Comparison of ENCODE assay signal across 8 mouse cellular contexts in genomic region chr11:69416509-69416908, GRCm38 (mm10). TPM values are rescaled to one million over a fixed set of nuclear protein-coding genes. Genes with fewer than 3 reads are reported as not detected.
DNase-seq lines count a peak whose midpoint lies in the region; ATAC-seq and TF ChIP-seq lines count a peak whose summit lies in the region.

No protein-coding gene starts in this region.

- H3K36me3 ChIP-seq in lung, embryonic 14.5 days (ENCODE audit: insufficient read depth) = peaks cover 16% of the 10 kb centered on the region
- H3K36me3 ChIP-seq in limb, embryonic 10.5 days = peaks cover 27% of the 10 kb centered on the region

- TF ChIP-seq POLR2A in embryonic fibroblast, embryonic 13.5 days (IDR thresholded peaks at IDR 0.05; ENCODE audit: low read depth, low read length) = no peak
- no peak for TF ChIP-seq POLR2A in olfactory bulb, adult 2 months (IDR thresholded peaks at IDR 0.05; ENCODE audit: insufficient read depth, low read depth, low read length)

- peak overlapping the region; percentile 71 for H3K4me3 ChIP-seq in lung, embryonic 14.5 days (ENCODE audit: low read depth, low read length)
- 0 out of 2 replicates have a peak overlapping the region, but pooled peaks have one; percentile 10 for H3K4me3 ChIP-seq in embryonic fibroblast, embryonic 13.5 days (ENCODE audit: insufficient read depth, low read length)
- H3K4me3 ChIP-seq in limb, embryonic 10.5 days = peak overlapping the region; percentile 87
- peak overlapping the region; percentile 52; the same call in 1 of the 2 replicates for H3K4me3 ChIP-seq in olfactory bulb, adult 2 months (ENCODE audit: insufficient read depth, low read depth, low read length)

- H3K27me3 ChIP-seq in lung, embryonic 14.5 days (ENCODE audit: insufficient read depth, low read length) = peaks cover 7% of the 10 kb centered on the region
- H3K27me3 ChIP-seq in limb, embryonic 10.5 days (ENCODE audit: low read depth, poor library complexity, severe bottlenecking) = peaks cover 10% of the 10 kb centered on the region

- no peak for TF ChIP-seq CTCF in lung, embryonic 14.5 days (IDR thresholded peaks at IDR 0.05; ENCODE audit: low read depth)
- no peak for TF ChIP-seq CTCF in embryonic fibroblast, embryonic 13.5 days (IDR thresholded peaks at IDR 0.05; ENCODE audit: borderline replicate concordance, insufficient read depth, low read length)
- no peak for TF ChIP-seq CTCF in olfactory bulb, adult 2 months (IDR thresholded peaks at IDR 0.05; ENCODE audit: insufficient read depth, low read depth, low read length)

- no peak for DNase-seq in lung, embryonic 14.5 days
- no peak for DNase-seq in lung, postnatal 14 days
- DNase-seq in limb, embryonic 10.5 days (ENCODE audit: low spot score) = no peak
- DNase-seq in urinary bladder, adult 18-20 months (ENCODE audit: low spot score in 2 of 2) = no peak
- no peak for DNase-seq in kidney, postnatal 4 days

- H3K9me3 ChIP-seq in lung, embryonic 14.5 days (ENCODE audit: low read depth, low read length) = no peaks in the 10 kb centered on the region
- H3K9me3 ChIP-seq in limb, embryonic 10.5 days (replicated peaks) = no peaks in the 10 kb centered on the region

- WGBS in lung, embryonic 14.5 days = 0% methylated on average over 4 of the region's 4 CpGs
- under 1% methylated on average over 4 of the region's 4 CpGs for WGBS in limb, embryonic 10.5 days
- WGBS in olfactory bulb, adult 2 months = under 1% methylated on average over 4 of the region's 4 CpGs

- peak overlapping the region; percentile 97 for H3K4me2 ChIP-seq in lung, embryonic 14.5 days

- peak overlapping the region; percentile 43 for H3K9ac ChIP-seq in lung, embryonic 14.5 days

- H3K27ac ChIP-seq in lung, embryonic 14.5 days (ENCODE audit: low read depth) = peak overlapping the region; percentile 99
- peak overlapping the region; percentile 72 for H3K27ac ChIP-seq in embryonic fibroblast, embryonic 13.5 days (ENCODE audit: insufficient read depth, low read length)
- peak overlapping the region; percentile 100 for H3K27ac ChIP-seq in limb, embryonic 10.5 days
- H3K27ac ChIP-seq in olfactory bulb, adult 2 months (ENCODE audit: insufficient read depth, low read depth, low read length) = peak overlapping the region; percentile 48; the same call in 1 of the 2 replicates

- peaks cover 30% of the 10 kb centered on the region for H3K4me1 ChIP-seq in lung, embryonic 14.5 days (ENCODE audit: insufficient read depth)
- peaks cover 12% of the 10 kb centered on the region for H3K4me1 ChIP-seq in embryonic fibroblast, embryonic 13.5 days (ENCODE audit: control insufficient read depth, insufficient read depth, low read length)
- peaks cover 98% of the 10 kb centered on the region for H3K4me1 ChIP-seq in limb, embryonic 10.5 days
- H3K4me1 ChIP-seq in olfactory bulb, adult 2 months (ENCODE audit: control insufficient read depth, insufficient read depth, low read length) = peaks cover 50% of the 10 kb centered on the region

- no peak for ATAC-seq in lung, embryonic 14.5 days (ENCODE audit: insufficient read depth)
- ATAC-seq in megakaryocyte progenitor cell, adult 5-6 weeks (replicated peaks; ENCODE audit: poor library complexity) = no peak

RNA-seq across cellular contexts. Expression of gene Kdm6b, which starts 3.0 kb away (rescaled TPM):
- 22.9 and 24.4 TPM in 2 replicates for polyA plus RNA-seq in lung, embryonic 14.5 days (2014; fragmentation: Nextera tagmentation; extraction: Ambion mirVana)
- polyA plus RNA-seq in embryonic fibroblast, embryonic 13.5 days (2011; ENCODE audit: insufficient read length, low read depth, missing spikeins) = 31.8 and 33.4 TPM in 2 replicates
- 36.6 and 40.8 TPM in 2 replicates for polyA plus RNA-seq in limb, embryonic 10.5 days (2016; fragmentation: Nextera tagmentation; extraction: Ambion mirVana)
- 114 TPM in 1 of 2 replicates, not detected in the other for polyA plus RNA-seq in olfactory bulb, adult 2 months (2012; ENCODE audit: insufficient read depth, insufficient read length, low replicate concordance, missing spikeins)
- total RNA-seq in megakaryocyte progenitor cell, adult 5-6 weeks (2015) = 10.4 and 11.7 TPM in 2 replicates
- total RNA-seq in megakaryocyte progenitor cell, adult 5-6 weeks (2017) = 1.8 and 2.9 TPM in 2 replicates

RNA-seq across cellular contexts. Expression of gene Tmem88, which starts 18.5 kb away (rescaled TPM):
- polyA plus RNA-seq in lung, embryonic 14.5 days (2014; fragmentation: Nextera tagmentation; extraction: Ambion mirVana) = 37.5 and 39.1 TPM in 2 replicates
- polyA plus RNA-seq in embryonic fibroblast, embryonic 13.5 days (2011; ENCODE audit: insufficient read length, low read depth, missing spikeins) = 9.1 and 10.3 TPM in 2 replicates
- polyA plus RNA-seq in limb, embryonic 10.5 days (2016; fragmentation: Nextera tagmentation; extraction: Ambion mirVana) = 23.0 and 24.7 TPM in 2 replicates
- not detected in 2 replicates for polyA plus RNA-seq in olfactory bulb, adult 2 months (2012; ENCODE audit: insufficient read depth, insufficient read length, low replicate concordance, missing spikeins)
- 0.07 and 0.42 TPM in 2 replicates for total RNA-seq in megakaryocyte progenitor cell, adult 5-6 weeks (2015)
- total RNA-seq in megakaryocyte progenitor cell, adult 5-6 weeks (2017) = 0.12 TPM in 1 of 2 replicates, not detected in the other

RNA-seq across cellular contexts. Expression of gene Cyb5d1, which starts 21.1 kb away (rescaled TPM):
- 26.8 and 27.2 TPM in 2 replicates for polyA plus RNA-seq in lung, embryonic 14.5 days (2014; fragmentation: Nextera tagmentation; extraction: Ambion mirVana)
- polyA plus RNA-seq in embryonic fibroblast, embryonic 13.5 days (2011; ENCODE audit: insufficient read length, low read depth, missing spikeins) = 51.0 and 51.7 TPM in 2 replicates
- polyA plus RNA-seq in limb, embryonic 10.5 days (2016; fragmentation: Nextera tagmentation; extraction: Ambion mirVana) = 45.2 and 51.6 TPM in 2 replicates
- polyA plus RNA-seq in olfactory bulb, adult 2 months (2012; ENCODE audit: insufficient read depth, insufficient read length, low replicate concordance, missing spikeins) = not detected in 2 replicates
- 15.4 and 16.6 TPM in 2 replicates for total RNA-seq in megakaryocyte progenitor cell, adult 5-6 weeks (2015)
- 34.2 and 50.3 TPM in 2 replicates for total RNA-seq in megakaryocyte progenitor cell, adult 5-6 weeks (2017)

RNA-seq across cellular contexts. Expression of gene Naa38, which starts 21.2 kb away (rescaled TPM):
- polyA plus RNA-seq in lung, embryonic 14.5 days (2014; fragmentation: Nextera tagmentation; extraction: Ambion mirVana) = 169 and 173 TPM in 2 replicates
- 75.6 and 81.1 TPM in 2 replicates for polyA plus RNA-seq in embryonic fibroblast, embryonic 13.5 days (2011; ENCODE audit: insufficient read length, low read depth, missing spikeins)
- polyA plus RNA-seq in limb, embryonic 10.5 days (2016; fragmentation: Nextera tagmentation; extraction: Ambion mirVana) = 140 and 151 TPM in 2 replicates
- polyA plus RNA-seq in olfactory bulb, adult 2 months (2012; ENCODE audit: insufficient read depth, insufficient read length, low replicate concordance, missing spikeins) = not detected in 2 replicates
- total RNA-seq in megakaryocyte progenitor cell, adult 5-6 weeks (2015) = 114 and 125 TPM in 2 replicates
- total RNA-seq in megakaryocyte progenitor cell, adult 5-6 weeks (2017) = 146 and 205 TPM in 2 replicates

RNA-seq across cellular contexts. Expression of gene Chd3, which starts 47.3 kb away (rescaled TPM):
- 57.3 and 59.9 TPM in 2 replicates for polyA plus RNA-seq in lung, embryonic 14.5 days (2014; fragmentation: Nextera tagmentation; extraction: Ambion mirVana)
- 175 and 199 TPM in 2 replicates for polyA plus RNA-seq in embryonic fibroblast, embryonic 13.5 days (2011; ENCODE audit: insufficient read length, low read depth, missing spikeins)
- polyA plus RNA-seq in limb, embryonic 10.5 days (2016; fragmentation: Nextera tagmentation; extraction: Ambion mirVana) = 35.1 and 70.5 TPM in 2 replicates
- polyA plus RNA-seq in olfactory bulb, adult 2 months (2012; ENCODE audit: insufficient read depth, insufficient read length, low replicate concordance, missing spikeins) = 175 and 278 TPM in 2 replicates
- total RNA-seq in megakaryocyte progenitor cell, adult 5-6 weeks (2015) = 17.0 and 22.4 TPM in 2 replicates
- 19.9 and 38.2 TPM in 2 replicates for total RNA-seq in megakaryocyte progenitor cell, adult 5-6 weeks (2017)

Comparison
In these comparisons a context has a peak if more than half of its experiments do, and no peak if none do; other contexts are left out.
1. H3K27ac ChIP-seq: peak in every context shown above with its lines; median percentile 100 in limb, embryonic 10.5 days; 99 in lung, embryonic 14.5 days; 72 in embryonic fibroblast, embryonic 13.5 days; 48 in olfactory bulb, adult 2 months.
2. H3K4me3 ChIP-seq: peak in every context shown above with its lines; median percentile 87 in limb, embryonic 10.5 days; 71 in lung, embryonic 14.5 days; 52 in olfactory bulb, adult 2 months; 10 in embryonic fibroblast, embryonic 13.5 days.
3. RNA of gene Tmem88, which starts 18.5 kb away (polyA plus RNA-seq): 37.5 to 39.1 TPM in lung, embryonic 14.5 days, 23.0 to 24.7 TPM in limb, embryonic 10.5 days and 9.1 to 10.3 TPM in embryonic fibroblast, embryonic 13.5 days; not detected in olfactory bulb, adult 2 months; every median in the first group is over 10 times any median in the second.
4. RNA of gene Cyb5d1, which starts 21.1 kb away (polyA plus RNA-seq): 45.2 to 51.6 TPM in limb, embryonic 10.5 days, 51.0 to 51.7 TPM in embryonic fibroblast, embryonic 13.5 days and 26.8 to 27.2 TPM in lung, embryonic 14.5 days; not detected in olfactory bulb, adult 2 months; every median in the first group is over 10 times any median in the second.